Mouse (Mus musculus) lung, embryonic 14.5 days (tissue): ENCODE measurements around the gene Ephb2. TPM values are rescaled to one million over a fixed set of nuclear protein-coding genes. Genes with fewer than 3 reads are reported as not detected.

Experiments used
- ATAC-seq: fragments of 200-750 bp; cut with Nextera tagmentation; 2 replicates; pipeline ENCODE4 v1.8.0; 2017; ENCODE audit warnings: mild to moderate bottlenecking, moderate TSS enrichment, moderate library complexity; ENCODE audit not compliant: insufficient read depth
- DNase-seq: peaks from one replicate; pipeline ENCODE4 v3.0.0-alpha.2; 2015
- H3K27ac ChIP-seq: fragments of 300-500 bp; sonication (generic); 2 replicates; pipeline ENCODE4 v1.5.1; 2014; ENCODE audit warnings: low read depth, mild to moderate bottlenecking, moderate library complexity
- H3K27me3 ChIP-seq: fragments of 300-500 bp; sonication (generic); 2 replicates; pipeline ENCODE4 v1.6.1; 2014; ENCODE audit warnings: low read length, control low read depth; ENCODE audit not compliant: insufficient read depth
- H3K36me3 ChIP-seq: fragments of 300-500 bp; sonication (generic); 2 replicates; pipeline ENCODE4 v1.6.1; 2014; ENCODE audit warnings: control low read depth; ENCODE audit not compliant: insufficient read depth
- H3K4me1 ChIP-seq: fragments of 300-500 bp; sonication (generic); 2 replicates; pipeline ENCODE4 v1.6.1; 2014; ENCODE audit warnings: antibody characterized with exemption, control low read depth; ENCODE audit not compliant: insufficient read depth
- H3K4me2 ChIP-seq: fragments of 300-500 bp; sonication (generic); 2 replicates; pipeline ENCODE4 v1.6.1; 2014; ENCODE audit warnings: mild to moderate bottlenecking
- H3K4me3 ChIP-seq: fragments of 300-500 bp; sonication (generic); 2 replicates; pipeline ENCODE4 v1.5.1; 2014; ENCODE audit warnings: low read depth, low read length
- H3K9ac ChIP-seq: fragments of 300-500 bp; sonication (generic); 2 replicates; pipeline ENCODE4 v1.6.1; 2014
- H3K9me3 ChIP-seq: fragments of 300-500 bp; sonication (generic); 2 replicates; pipeline ENCODE4 v1.6.1; 2016; ENCODE audit warnings: low read depth, low read length, control low read depth
- CTCF ChIP-seq: IDR thresholded peaks from 2 replicates; pipeline ENCODE4 v1.5.1; 2016; ENCODE audit warnings: antibody characterized with exemption, low read depth
- WGBS: fragments of 180-500 bp; shearing (Covaris S2); extraction: QIAGEN DNeasy Blood & Tissue Kit; methylation state at CpG from one replicate; pipeline ENCODE4 v1.1.7; 2014; 5-methylcytosine and 5-hydroxymethylcytosine counted together
- polyA plus RNA-seq: library from polyadenylated mRNA; unstranded; fragments of >200 nt; fragmentation: Nextera tagmentation; extraction: Ambion mirVana; gene quantifications from 2 replicates; pipeline ENCODE4 v1.2.1, GENCODE M21; 2014

Gene Ephb2
- polyA plus RNA-seq, 1 experiment from 2014 or later, result 8.5 TPM

- Histone ChIP-seq H3K9ac (no peak overlapping the region), H3K9me3 (no peaks in the 10 kb centered on the region), H3K4me2 (no peak overlapping the region), H3K4me3 (no peak overlapping the region), H3K4me1 (peaks cover 5% of the 10 kb centered on the region; the same call in 1 of the 2 replicates), H3K27me3 (no peaks in the 10 kb centered on the region), H3K36me3 (no peaks in the 10 kb centered on the region; the same call in 1 of the 2 replicates), H3K27ac (no peak overlapping the region)
- 55% methylated on average over 3 of the region's 3 CpGs for WGBS
- DNase-seq (peak; percentile 73), ATAC-seq (no peak)
- TF ChIP-seq CTCF, result peak; percentile 92
Measured at GRCm38 (mm10) chr4:136651357-136651811, 184.4 kb downstream of the Ephb2 start.

GRCm38 (mm10) chr4:136650261-136650660 lies 185.5 kb downstream of the Ephb2 start:
- no peak overlapping the region for H3K4me3 ChIP-seq
- 83% methylated on average over 8 of the region's 8 CpGs for WGBS
- H3K27me3 ChIP-seq, result no peaks in the 10 kb centered on the region
- H3K4me1 ChIP-seq, result peaks cover 5% of the 10 kb centered on the region; the same call in 1 of the 2 replicates
- H3K4me2 ChIP-seq, result no peak overlapping the region
- ATAC-seq (no peak), DNase-seq (no peak)
- TF ChIP-seq CTCF, result no peak
- no peak overlapping the region for H3K27ac ChIP-seq
- H3K36me3 ChIP-seq, result no peaks in the 10 kb centered on the region; the same call in 1 of the 2 replicates
- no peak overlapping the region for H3K9ac ChIP-seq
- no peaks in the 10 kb centered on the region for H3K9me3 ChIP-seq

GRCm38 (mm10) chr4:136649480-136650196 lies 186.2 kb downstream of the Ephb2 start:
- H3K27ac ChIP-seq, result no peak overlapping the region; the same call in 1 of the 2 replicates
- peak overlapping the region; percentile 42 for H3K4me2 ChIP-seq
- whole genome bisulfite sequencing, result 29% methylated on average over 13 of the region's 13 CpGs
- no peak overlapping the region for H3K9ac ChIP-seq
- ATAC-seq (peak; percentile 41; the same call in 1 of the 2 replicates), DNase-seq (peak; percentile 25)
- H3K4me3 ChIP-seq, result no peak overlapping the region
- peaks cover 5% of the 10 kb centered on the region; the same call in 1 of the 2 replicates for H3K4me1 ChIP-seq
- H3K27me3 ChIP-seq, result no peaks in the 10 kb centered on the region
- no peaks in the 10 kb centered on the region for H3K9me3 ChIP-seq
- no peak for TF ChIP-seq CTCF
- H3K36me3 ChIP-seq, result no peaks in the 10 kb centered on the region; the same call in 1 of the 2 replicates

- Histone ChIP-seq H3K36me3 (no peaks in the 10 kb centered on the region), H3K4me2 (peak overlapping the region; percentile 42), H3K4me1 (peaks cover 5% of the 10 kb centered on the region; the same call in 1 of the 2 replicates), H3K4me3 (no peak overlapping the region), H3K9me3 (no peaks in the 10 kb centered on the region), H3K27ac (no peak overlapping the region; the same call in 1 of the 2 replicates), H3K27me3 (no peaks in the 10 kb centered on the region), H3K9ac (no peak overlapping the region)
- peak; percentile 98 for TF ChIP-seq CTCF
- peak; percentile 45; the same call in 1 of the 2 replicates for ATAC-seq
- WGBS, result 8% methylated on average over 11 of the region's 11 CpGs
- peak; percentile 85 for DNase-seq
Measured at GRCm38 (mm10) chr4:136648922-136649479, 186.8 kb downstream of the Ephb2 start.

- Histone ChIP-seq H3K27me3 (peaks cover 22% of the 10 kb centered on the region), H3K36me3 (no peaks in the 10 kb centered on the region), H3K4me3 (no peak overlapping the region), H3K27ac (no peak overlapping the region), H3K4me1 (no peaks in the 10 kb centered on the region; the same call in 1 of the 2 replicates), H3K4me2 (peak overlapping the region; percentile 46), H3K9me3 (no peaks in the 10 kb centered on the region), H3K9ac (no peak overlapping the region)
- ATAC-seq, result 0 out of 2 replicates have a peak, but pooled peaks have one; percentile 12
- TF ChIP-seq CTCF, result no peak
- peak; percentile 58 for DNase-seq
- whole genome bisulfite sequencing, result 8% methylated on average over 10 of the region's 10 CpGs
Measured at GRCm38 (mm10) chr4:136638890-136639289, 196.9 kb downstream of the Ephb2 start.

- no peaks in the 10 kb centered on the region for H3K36me3 ChIP-seq
- peaks cover 22% of the 10 kb centered on the region for H3K27me3 ChIP-seq
- H3K4me3 ChIP-seq, result peak overlapping the region; percentile 49; the same call in 1 of the 2 replicates
- WGBS, result 35% methylated on average over 7 of the region's 7 CpGs
- peak overlapping the region; percentile 89 for H3K4me2 ChIP-seq
- ATAC-seq, result no peak
- no peak for DNase-seq
- no peak overlapping the region for H3K27ac ChIP-seq
- no peaks in the 10 kb centered on the region; the same call in 1 of the 2 replicates for H3K4me1 ChIP-seq
- TF ChIP-seq CTCF, result no peak
- no peak overlapping the region for H3K9ac ChIP-seq
- H3K9me3 ChIP-seq, result no peaks in the 10 kb centered on the region
Measured at GRCm38 (mm10) chr4:136638230-136638750, 197.5 kb downstream of the Ephb2 start.
